Mouse (Mus musculus) hindbrain, embryonic 11.5 days (tissue): ENCODE data around the gene Ubfd1. TPM values are rescaled to one million over a fixed set of nuclear protein-coding genes. Genes with fewer than 3 reads are reported as not detected.

Experiments used
- ATAC-seq: fragments of 200-750 bp; cut with Nextera tagmentation; 2 replicates; pipeline ENCODE4 v1.8.0; 2017; ENCODE audit warnings: mild to moderate bottlenecking, moderate TSS enrichment, moderate library complexity; ENCODE audit not compliant: low FRiP score
- DNase-seq: peaks from one replicate; pipeline ENCODE4 v3.0.0-alpha.2; 2015; ENCODE audit warnings: low spot score
- H3K27ac ChIP-seq: fragments of 300-500 bp; sonication (generic); 2 replicates; pipeline ENCODE4 v1.5.1; 2014; ENCODE audit warnings: mild to moderate bottlenecking, low read depth, low read length
- H3K27me3 ChIP-seq: fragments of 300-500 bp; sonication (generic); 2 replicates; pipeline ENCODE4 v1.6.1; 2014; ENCODE audit warnings: mild to moderate bottlenecking, low read length, moderate library complexity, mixed read lengths; ENCODE audit not compliant: control insufficient read depth, insufficient read depth
- H3K36me3 ChIP-seq: fragments of 300-500 bp; sonication (generic); 2 replicates; pipeline ENCODE4 v1.6.1; 2014; ENCODE audit warnings: mild to moderate bottlenecking, low read length, moderate library complexity, mixed read lengths; ENCODE audit not compliant: control insufficient read depth, insufficient read depth
- H3K4me1 ChIP-seq: fragments of 300-500 bp; sonication (generic); replicated peaks from 2 replicates; pipeline ENCODE4 v1.6.1; 2014; ENCODE audit warnings: low read length, mixed read lengths; ENCODE audit not compliant: control insufficient read depth, insufficient read depth
- H3K4me2 ChIP-seq: fragments of 300-500 bp; sonication (generic); replicated peaks from 2 replicates; pipeline ENCODE4 v1.6.1; 2014; ENCODE audit warnings: mild to moderate bottlenecking, low read depth, low read length
- H3K4me3 ChIP-seq: fragments of 300-500 bp; sonication (generic); 2 replicates; pipeline ENCODE4 v1.5.1; 2014; ENCODE audit warnings: low read depth, low read length
- H3K9ac ChIP-seq: fragments of 300-500 bp; sonication (generic); 2 replicates; pipeline ENCODE4 v1.6.1; 2014; ENCODE audit warnings: low read depth, low read length
- H3K9me3 ChIP-seq: fragments of 300-500 bp; sonication (generic); 2 replicates; pipeline ENCODE4 v1.6.1; 2016; ENCODE audit warnings: low read length; ENCODE audit not compliant: control insufficient read depth
- WGBS: fragments of 180-500 bp; shearing (Covaris S2); extraction: QIAGEN DNeasy Blood & Tissue Kit; methylation state at CpG from one replicate; pipeline ENCODE4 v1.1.7; 2014; 5-methylcytosine and 5-hydroxymethylcytosine counted together
- polyA plus RNA-seq: library from polyadenylated mRNA; unstranded; fragments of >200 nt; fragmentation: Nextera tagmentation; extraction: Ambion mirVana; gene quantifications from 2 replicates; pipeline ENCODE4 v1.2.1, GENCODE M21; 2014

Ubfd1 gene
- polyA plus RNA-seq, 1 experiment from 2014 or later, result 94.1 TPM

DNA sequence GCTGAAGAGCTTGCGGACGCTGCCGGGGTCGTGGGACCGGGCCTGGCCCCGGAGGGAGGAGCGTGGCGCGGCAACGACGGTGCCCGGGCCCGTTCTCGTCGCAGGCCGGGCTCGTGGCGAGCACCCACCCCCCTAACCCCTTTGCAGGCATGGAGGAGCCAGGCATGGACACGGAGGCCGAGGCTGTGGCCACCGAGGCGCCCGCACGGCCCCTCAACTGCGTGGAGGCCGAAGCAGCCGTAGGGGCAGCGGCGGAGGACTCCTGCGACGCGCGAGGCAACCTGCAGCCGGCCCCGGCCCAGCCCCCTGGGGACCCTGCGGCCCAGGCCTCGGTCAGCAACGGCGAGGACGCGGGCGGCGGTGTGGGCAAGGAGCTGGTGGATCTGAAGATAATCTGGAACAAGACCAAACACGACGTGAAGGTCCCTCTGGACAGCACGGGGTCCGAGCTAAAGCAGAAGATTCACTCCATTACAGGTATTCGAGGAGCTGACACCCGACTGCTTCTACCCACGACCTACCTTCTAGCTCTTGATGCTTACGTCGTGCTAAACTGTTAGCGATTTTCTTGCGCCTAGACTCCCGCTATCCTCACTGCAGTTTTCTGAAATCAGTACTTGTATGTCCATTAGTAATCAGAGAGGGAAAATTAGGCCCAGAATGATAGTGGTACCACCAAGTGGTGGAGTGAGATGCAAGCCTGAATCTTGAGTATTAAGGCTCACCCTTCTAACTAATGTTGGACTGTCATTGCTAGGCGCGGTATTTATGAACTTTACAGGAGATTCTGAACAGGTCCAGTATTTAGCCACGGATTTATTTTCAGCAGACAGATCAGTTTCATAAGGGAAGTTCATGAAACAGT lies 774 bp downstream of the Ubfd1 start:
- Histone ChIP-seq H3K4me1 (no peaks in the 10 kb centered on the region), H3K4me2 (peak overlapping the region; percentile 68), H3K9ac (peak overlapping the region; percentile 97), H3K36me3 (no peaks in the 10 kb centered on the region; the same call in 1 of the 2 replicates), H3K27ac (peak overlapping the region; percentile 91), H3K9me3 (no peaks in the 10 kb centered on the region), H3K27me3 (no peaks in the 10 kb centered on the region), H3K4me3 (peak overlapping the region; percentile 99)
- 2% methylated on average over 56 of the region's 58 CpGs for WGBS
- peak; percentile 55 for DNase-seq
- ATAC-seq, result no peak; the same call in 1 of the 2 replicates

DNA sequence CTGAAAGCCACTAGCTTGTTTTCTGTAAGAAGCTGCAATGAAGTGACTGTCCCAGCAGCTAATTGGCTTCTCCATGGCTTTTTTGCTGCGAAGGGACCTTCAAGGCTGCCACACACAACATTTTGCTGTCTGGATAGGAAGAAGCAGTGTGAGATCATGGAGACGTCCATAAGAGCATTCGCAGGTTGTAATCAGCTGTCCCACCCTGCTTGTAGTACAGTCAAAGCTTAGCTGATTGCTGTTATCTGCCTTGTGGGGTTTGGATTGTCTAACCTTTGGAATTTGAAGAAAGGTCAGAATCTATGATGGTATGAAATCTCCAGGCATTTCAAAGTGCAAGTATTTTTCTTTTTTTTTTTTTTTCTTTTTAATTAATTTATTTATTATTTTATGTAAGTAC lies 7.4 kb downstream of the Ubfd1 start:
- Histone ChIP-seq H3K36me3 (peaks cover 15% of the 10 kb centered on the region), H3K4me2 (no peak overlapping the region), H3K27me3 (no peaks in the 10 kb centered on the region), H3K4me3 (no peak overlapping the region), H3K9me3 (no peaks in the 10 kb centered on the region), H3K27ac (no peak overlapping the region), H3K4me1 (no peaks in the 10 kb centered on the region), H3K9ac (no peak overlapping the region)
- 89% methylated on average over 3 of the region's 3 CpGs for WGBS
- ATAC-seq (no peak), DNase-seq (no peak)

DNA sequence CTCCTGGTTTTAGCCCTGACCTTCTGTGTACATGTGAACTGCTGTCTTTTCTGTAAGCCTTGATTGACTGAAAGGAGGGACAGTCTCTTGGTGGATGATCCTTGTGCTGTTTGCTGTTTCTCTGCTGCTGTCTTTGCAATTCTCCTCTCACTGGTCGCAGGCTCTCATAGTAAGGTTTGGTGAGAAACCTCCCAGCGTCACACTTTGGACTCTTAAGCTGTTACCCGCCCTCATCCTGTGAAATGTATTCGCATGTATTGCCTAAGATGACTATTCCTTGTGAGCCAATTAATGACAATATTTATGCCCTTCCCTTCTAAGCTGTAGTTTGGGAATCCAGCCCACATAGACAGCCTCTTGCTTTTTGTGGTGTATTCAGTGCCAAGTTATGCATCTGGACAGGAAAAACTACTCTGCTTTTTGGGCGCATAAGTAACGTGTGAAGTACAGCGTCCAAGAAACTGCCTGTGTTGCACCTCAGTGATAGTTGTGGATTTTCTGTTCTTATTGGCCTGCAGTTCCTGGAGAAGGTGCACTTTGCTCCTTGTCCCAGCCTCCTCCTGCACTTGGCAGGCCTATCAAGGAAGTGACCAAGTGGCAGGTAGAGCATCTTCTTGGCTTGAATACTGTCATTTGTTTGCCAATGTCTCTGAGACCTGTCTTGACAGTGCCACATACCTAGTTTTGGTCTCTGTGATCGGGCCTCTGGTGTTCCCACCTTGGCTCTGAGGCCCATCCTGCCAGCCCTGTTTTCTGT lies 13.0 kb downstream of the Ubfd1 start:
- 95% methylated on average over 8 of the region's 8 CpGs for WGBS
- DNase-seq (no peak), ATAC-seq (no peak)
- no peak overlapping the region for H3K4me2 ChIP-seq
- no peak overlapping the region for H3K4me3 ChIP-seq
- no peaks in the 10 kb centered on the region for H3K9me3 ChIP-seq
- no peaks in the 10 kb centered on the region for H3K27me3 ChIP-seq
- no peak overlapping the region for H3K9ac ChIP-seq
- peaks cover 18% of the 10 kb centered on the region for H3K36me3 ChIP-seq
- H3K27ac ChIP-seq, result no peak overlapping the region
- no peaks in the 10 kb centered on the region for H3K4me1 ChIP-seq

DNA sequence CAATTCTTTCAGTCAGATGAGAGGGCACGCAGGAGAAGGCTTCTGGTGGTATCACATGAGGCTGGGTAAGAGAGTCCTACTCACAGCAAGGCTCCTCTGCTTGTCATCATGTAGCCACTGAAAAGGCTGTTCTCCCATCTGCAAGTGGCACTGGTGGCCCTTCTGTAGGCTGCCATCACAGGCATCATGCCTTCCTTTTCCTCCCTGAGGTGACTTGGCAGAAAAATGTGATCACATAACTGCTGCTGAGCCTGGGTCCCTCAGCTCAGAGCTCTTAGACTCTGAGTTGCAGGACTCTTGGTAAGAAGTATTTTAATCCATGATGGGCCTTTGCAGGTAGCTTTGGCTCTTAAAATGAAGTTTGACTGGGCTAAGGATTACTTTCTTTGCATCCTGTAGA lies 14.1 kb downstream of the Ubfd1 start:
- H3K4me1 ChIP-seq, result no peaks in the 10 kb centered on the region
- DNase-seq (no peak), ATAC-seq (no peak)
- no peak overlapping the region for H3K9ac ChIP-seq
- H3K27ac ChIP-seq, result no peak overlapping the region
- peaks cover 13% of the 10 kb centered on the region for H3K36me3 ChIP-seq
- H3K27me3 ChIP-seq, result no peaks in the 10 kb centered on the region
- no peak overlapping the region for H3K4me3 ChIP-seq
- 93% methylated on average over 1 of the region's 1 CpGs for WGBS
- H3K4me2 ChIP-seq, result no peak overlapping the region
- H3K9me3 ChIP-seq, result no peaks in the 10 kb centered on the region

DNA sequence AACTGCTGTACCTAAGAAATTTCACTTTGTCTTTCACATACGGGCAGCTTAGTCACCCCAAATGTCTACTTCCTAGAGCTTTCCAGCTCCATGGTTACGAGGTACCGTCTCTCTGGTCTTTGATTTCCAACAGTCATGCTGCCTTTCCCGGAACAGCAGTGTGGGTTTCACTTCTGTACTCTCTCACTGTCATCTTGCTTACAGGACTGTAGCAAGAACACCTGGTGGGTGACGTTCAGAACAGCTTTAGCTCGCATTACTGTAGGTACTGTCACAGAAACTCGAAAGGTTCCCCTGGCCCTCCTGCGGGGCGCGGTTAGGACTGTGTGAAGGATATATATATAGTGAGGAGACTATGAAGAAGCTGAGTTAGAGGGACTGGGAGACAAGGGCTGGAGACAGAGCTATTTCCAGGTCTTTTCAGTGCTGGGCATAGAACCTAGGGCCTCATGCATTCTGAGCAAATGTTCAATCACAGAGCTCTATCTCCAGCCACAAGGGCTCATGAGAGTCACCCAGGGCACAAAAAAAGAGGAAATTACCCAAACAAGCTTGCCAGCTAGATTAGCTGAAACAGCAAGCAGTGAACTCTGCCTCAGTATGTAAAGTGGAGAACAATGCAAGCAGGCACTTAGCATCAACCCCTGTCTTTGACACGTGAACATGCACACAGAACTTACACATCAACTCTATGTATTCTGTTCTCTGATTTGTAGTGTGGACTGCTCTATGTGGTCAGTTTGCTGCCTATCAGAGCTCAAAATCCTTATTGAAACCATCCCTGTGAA lies 20.4 kb downstream of the Ubfd1 start:
- Histone ChIP-seq H3K36me3 (peaks cover 9% of the 10 kb centered on the region; the same call in 1 of the 2 replicates), H3K27ac (no peak overlapping the region), H3K4me3 (no peak overlapping the region), H3K27me3 (no peaks in the 10 kb centered on the region), H3K9ac (no peak overlapping the region), H3K9me3 (no peaks in the 10 kb centered on the region), H3K4me1 (no peaks in the 10 kb centered on the region), H3K4me2 (no peak overlapping the region)
- ATAC-seq (no peak), DNase-seq (no peak)
- 93% methylated on average over 11 of the region's 11 CpGs for WGBS

DNA sequence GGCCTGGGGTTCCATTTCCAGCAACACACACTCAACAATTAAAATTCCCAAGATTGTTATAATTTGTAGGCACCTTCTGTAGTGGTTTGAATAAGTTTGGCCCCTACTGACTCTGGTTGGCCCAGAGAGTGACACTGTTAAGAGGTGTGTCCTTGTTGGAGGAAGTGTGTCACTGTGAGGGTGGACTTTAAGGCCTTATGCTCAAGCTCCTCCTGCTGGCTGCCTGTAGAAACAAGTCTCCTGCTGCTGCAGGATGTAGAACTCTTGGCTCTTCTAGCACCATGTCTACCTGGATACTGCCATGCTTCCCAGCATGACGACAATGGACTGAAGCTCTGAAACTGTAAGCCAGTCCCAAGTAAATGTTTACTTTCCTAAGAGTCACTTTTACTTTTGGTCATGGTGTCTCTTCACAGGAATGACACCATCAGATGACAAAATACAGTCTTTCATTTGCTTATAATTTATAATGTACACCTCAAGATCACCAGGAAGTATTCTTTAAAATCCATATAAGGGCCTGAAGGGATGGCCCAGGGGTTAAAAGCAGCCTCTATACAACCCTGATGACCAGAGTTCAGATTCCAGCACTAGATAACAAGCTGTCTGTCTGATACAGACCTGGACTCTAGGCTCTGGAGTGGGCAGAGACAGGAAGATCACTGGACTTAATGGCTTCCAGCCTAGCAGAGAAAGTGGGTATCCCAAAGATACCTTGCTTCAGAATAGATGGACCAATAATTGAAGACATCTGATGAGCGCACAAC lies 27.8 kb downstream of the Ubfd1 start:
- DNase-seq (no peak), ATAC-seq (no peak)
- Histone ChIP-seq H3K27me3 (no peaks in the 10 kb centered on the region), H3K4me3 (no peak overlapping the region), H3K4me2 (no peak overlapping the region), H3K4me1 (no peaks in the 10 kb centered on the region), H3K9ac (no peak overlapping the region), H3K9me3 (no peaks in the 10 kb centered on the region), H3K27ac (no peak overlapping the region), H3K36me3 (peaks cover 14% of the 10 kb centered on the region)
- WGBS, result 98% methylated on average over 2 of the region's 2 CpGs

DNA sequence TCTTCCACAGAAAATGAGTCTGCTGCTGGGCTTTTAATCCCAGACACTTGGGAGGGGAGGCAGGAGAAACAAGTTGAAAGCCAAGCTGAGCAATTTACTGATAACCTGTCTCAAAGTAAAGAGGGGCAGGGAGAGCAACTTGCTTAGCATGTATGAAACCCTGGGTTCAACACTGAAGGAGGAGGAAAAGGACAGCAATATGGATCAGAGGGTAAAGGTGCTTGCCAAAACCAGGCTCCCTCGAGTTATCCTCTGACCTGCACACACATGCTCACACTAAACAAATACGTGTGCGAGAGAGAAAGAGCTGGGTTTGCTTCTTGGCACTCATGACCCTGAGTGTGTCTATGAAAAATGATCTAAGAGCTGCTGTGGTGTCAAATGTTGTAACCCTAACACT lies 31.0 kb downstream of the Ubfd1 start:
- Histone ChIP-seq H3K27ac (no peak overlapping the region), H3K36me3 (peaks cover 14% of the 10 kb centered on the region), H3K4me2 (no peak overlapping the region), H3K4me1 (peaks cover 5% of the 10 kb centered on the region), H3K9me3 (no peaks in the 10 kb centered on the region), H3K4me3 (no peak overlapping the region), H3K9ac (no peak overlapping the region), H3K27me3 (no peaks in the 10 kb centered on the region)
- DNase-seq (no peak), ATAC-seq (no peak)
- WGBS, result 94% methylated on average over 3 of the region's 3 CpGs

DNA sequence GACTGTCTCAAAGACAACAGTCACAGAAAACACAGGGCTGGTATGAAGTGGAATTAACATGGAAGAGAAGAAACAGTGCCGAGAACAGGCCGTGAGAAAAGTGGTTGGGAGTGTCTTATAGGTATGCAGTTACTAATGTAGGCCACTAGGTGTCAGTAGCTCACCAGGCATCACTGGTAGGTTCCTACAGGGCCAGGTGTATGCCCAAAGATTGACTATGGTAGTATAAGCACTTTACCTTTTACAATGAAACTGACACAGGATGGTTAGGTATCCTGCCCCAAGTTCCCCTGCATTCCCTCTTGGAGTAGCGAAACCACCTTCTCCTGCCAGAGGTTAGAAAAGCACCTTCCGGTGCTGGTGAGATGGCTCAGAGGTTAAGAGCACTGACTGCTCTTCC lies 32.2 kb downstream of the Ubfd1 start:
- Histone ChIP-seq H3K36me3 (peaks cover 14% of the 10 kb centered on the region), H3K4me3 (no peak overlapping the region), H3K27me3 (no peaks in the 10 kb centered on the region), H3K27ac (no peak overlapping the region), H3K9me3 (no peaks in the 10 kb centered on the region), H3K9ac (no peak overlapping the region), H3K4me1 (peaks cover 5% of the 10 kb centered on the region), H3K4me2 (no peak overlapping the region)
- ATAC-seq (no peak), DNase-seq (peak; percentile 55)
- WGBS, result 80% methylated on average over 4 of the region's 4 CpGs
